Mouse (Mus musculus) erythroid progenitor cell, adult 5-6 weeks (primary cell): Measurements from ENCODE around the gene Dnah9. TPM values are rescaled to one million over a fixed set of nuclear protein-coding genes. Genes with fewer than 3 reads are reported as not detected.

Experiments
- ATAC-seq: replicated peaks from 2 replicates; pipeline ENCODE4 v1.8.0; 2016; ENCODE audit warnings: moderate number of reproducible peaks, mild to moderate bottlenecking, moderate TSS enrichment, inconsistent platforms; ENCODE audit not compliant: poor library complexity, low FRiP score, severe bottlenecking
- total RNA-seq, 2 experiments: library from RNA; stranded (forward) in 1 of 2; stranded (reverse) in 1 of 2; fragments of 150-400 nt in 1 of 2; fragments of 186-747, 209-891 nt in 1 of 2; gene quantifications; 2 replicates each; pipeline versions ENCODE4 v1.2.3 to v1.2.4; 2015 to 2017; ENCODE audit warnings: low replicate concordance in 2 of 2

The Dnah9 gene
- not detected in 2 replicates for total RNA-seq (2015; ENCODE audit: low replicate concordance)
- total RNA-seq (2017; ENCODE audit: low replicate concordance): not detected in 2 replicates

- no peak for ATAC-seq
Measured at GRCm38 (mm10) chr11:66167801-66168651, at the start of gene Dnah9. TSS of gene Dnah9 (minus strand) at chr11:66168551.

DNA sequence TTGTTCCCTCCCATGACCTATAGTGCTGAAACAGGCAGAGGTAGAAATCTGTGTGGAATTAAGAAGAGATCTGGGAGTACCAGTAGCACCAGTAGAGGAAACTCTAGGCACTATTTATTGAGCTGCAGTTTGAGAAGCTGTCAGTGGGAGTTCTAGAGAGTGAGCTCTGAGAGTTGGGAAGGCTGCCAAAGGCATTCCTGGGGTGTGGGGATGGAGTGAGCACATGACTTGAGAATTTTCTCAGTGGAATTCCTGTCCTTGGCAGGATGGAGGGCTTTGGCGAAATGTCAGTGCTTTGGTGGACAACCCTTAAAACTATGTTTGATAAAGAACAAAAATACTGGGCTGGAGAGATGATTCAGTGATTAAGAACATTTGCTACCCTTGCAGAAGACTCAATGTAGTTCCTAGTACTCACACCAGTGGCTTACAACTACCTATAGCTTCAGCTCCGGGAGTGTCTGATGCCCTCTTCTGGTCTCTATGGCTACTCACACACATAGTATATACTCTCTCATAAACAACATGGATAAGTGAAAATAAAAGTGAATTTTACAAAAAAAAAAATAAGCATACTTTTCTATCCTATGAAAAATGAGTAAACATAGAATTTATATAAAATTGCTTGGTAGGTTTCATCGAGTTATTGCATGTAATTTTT is 20.4 kb upstream of the Dnah9 start:
- no peak for ATAC-seq

- ATAC-seq: no peak
Measured at GRCm38 (mm10) chr11:66188146-66188545, 19.8 kb upstream of the Dnah9 start.

- ATAC-seq: no peak
Measured at GRCm38 (mm10) chr11:66177781-66178180, 9.4 kb upstream of the Dnah9 start.

GRCm38 (mm10) chr11:66164022-66164421 is 4.3 kb downstream of the Dnah9 start:
- ATAC-seq: no peak

- no peak for ATAC-seq
Measured at GRCm38 (mm10) chr11:66140631-66141252, 27.6 kb downstream of the Dnah9 start.

GRCm38 (mm10) chr11:66134826-66135225 is 33.5 kb downstream of the Dnah9 start:
- no peak for ATAC-seq

GRCm38 (mm10) chr11:66126150-66126549 is 42.2 kb downstream of the Dnah9 start:
- ATAC-seq: no peak

DNA sequence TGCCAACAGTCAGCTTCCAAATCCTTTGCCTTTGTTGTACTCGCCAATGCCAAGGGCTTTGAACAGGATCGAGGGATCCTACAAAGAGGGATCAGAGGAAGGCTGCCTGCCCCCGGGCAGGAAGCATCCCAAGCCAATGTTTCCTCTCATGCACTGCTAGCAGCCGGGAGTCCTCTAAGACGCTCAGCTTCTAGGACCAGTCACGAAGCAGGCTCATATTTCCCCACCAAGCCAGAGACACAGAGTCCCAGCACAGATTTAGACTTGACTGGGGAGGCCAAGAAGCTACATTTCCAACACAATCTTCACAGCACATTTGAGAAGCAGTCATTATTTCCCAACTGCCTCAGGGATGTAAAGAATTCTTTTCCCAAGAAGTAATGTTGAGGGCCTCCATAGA is 43.9 kb downstream of the Dnah9 start:
- no peak for ATAC-seq

GRCm38 (mm10) chr11:66122017-66122416 is 46.3 kb downstream of the Dnah9 start:
- no peak for ATAC-seq

DNA sequence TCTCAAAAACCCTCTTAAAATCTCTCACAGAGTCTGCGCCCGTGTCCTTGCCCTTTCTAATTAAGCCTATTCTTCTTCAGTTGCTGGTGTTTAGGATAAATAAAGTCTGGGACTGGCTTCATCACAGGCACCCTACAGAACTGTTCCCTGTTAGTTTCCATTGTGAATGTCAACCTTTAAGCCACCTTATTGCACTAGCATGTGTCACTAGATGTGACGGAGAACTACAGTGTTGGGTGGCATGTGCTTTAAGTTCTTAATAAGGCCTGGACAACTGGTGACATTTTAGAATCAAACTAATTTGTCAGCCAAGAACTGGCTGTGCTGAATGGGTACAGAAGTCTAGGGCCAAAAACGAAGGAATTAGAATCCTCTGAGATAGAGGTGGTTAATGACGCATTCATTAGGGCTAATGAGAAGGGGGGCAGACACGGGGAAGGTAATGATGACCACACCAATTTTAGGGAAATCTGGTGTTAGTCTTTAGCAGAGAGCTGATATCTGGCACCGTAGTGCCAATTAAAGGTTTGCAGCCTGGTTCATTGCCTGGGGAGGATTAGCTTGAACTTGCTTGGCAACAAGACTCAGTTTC is 84.6 kb downstream of the Dnah9 start:
- no peak for ATAC-seq

GRCm38 (mm10) chr11:66072921-66073320 is 95.4 kb downstream of the Dnah9 start:
- ATAC-seq: no peak

DNA sequence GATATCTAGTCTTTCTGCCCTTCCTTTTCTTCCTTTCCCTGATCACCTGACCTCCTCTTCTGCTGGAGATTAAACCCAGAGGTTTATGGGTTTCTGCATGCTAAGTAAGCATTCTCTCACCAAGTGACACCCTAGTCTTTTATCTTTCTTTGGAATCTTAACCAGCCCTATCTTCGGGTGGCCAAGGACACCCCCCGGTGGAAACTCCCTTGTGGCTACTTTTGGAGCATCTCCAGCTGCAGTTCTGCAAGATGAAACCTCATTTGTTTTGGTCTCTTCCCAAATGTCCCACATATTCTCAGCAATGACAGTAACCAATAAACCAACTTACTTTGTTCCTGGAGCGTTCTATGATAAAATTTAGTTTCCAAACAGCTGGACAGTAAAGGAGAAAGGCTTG is 109.4 kb downstream of the Dnah9 start:
- ATAC-seq: no peak

DNA sequence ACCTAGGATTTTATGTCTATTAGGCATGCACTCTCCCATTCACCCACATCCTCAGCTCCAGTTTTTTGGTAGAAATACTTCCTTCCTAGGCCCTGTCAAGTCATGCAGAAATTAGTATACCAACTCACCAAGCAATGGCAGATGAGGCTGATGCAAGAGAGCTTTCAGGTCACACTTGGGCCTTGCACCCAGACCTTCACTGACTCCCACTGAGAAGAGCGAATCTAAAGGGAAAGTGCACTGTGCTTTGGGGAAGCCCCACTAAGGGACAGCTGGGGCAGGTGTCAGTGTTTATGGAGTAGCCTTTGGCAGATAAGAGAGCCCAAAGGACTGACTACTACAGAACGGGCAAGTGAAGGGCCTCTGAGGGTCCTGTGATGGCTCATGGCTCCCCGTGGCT is 117.1 kb downstream of the Dnah9 start:
- no peak for ATAC-seq

GRCm38 (mm10) chr11:66049146-66049545 is 119.2 kb downstream of the Dnah9 start:
- ATAC-seq: no peak

DNA sequence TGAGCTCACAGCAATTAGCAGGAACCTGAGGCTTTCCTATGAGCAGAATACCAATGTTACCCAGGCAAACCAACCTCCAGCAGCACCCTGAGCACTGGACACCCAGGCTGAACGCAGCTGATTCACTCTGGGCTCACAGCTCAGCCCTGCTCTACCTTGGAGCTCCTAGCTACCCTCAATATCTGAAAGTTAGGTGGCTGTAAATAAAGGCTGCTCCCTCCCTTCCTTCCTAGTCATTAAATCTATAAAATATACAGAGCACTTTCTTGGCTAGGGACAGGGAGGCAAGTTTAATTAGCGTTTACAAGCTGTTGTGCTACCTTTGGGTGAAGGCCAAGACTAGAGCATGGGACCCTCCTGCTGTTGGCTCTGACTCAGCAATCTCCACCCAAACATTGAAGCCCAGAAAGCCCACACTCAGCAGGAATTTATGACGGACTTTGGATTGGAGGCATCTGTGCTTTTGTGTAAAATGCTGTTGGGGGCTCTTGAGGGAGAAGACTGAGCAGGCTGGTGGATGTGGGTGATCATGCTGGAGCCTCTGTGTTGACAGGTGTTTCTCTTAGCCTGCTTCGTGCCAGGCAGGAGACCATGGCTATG is 121.7 kb downstream of the Dnah9 start:
- ATAC-seq: no peak

DNA sequence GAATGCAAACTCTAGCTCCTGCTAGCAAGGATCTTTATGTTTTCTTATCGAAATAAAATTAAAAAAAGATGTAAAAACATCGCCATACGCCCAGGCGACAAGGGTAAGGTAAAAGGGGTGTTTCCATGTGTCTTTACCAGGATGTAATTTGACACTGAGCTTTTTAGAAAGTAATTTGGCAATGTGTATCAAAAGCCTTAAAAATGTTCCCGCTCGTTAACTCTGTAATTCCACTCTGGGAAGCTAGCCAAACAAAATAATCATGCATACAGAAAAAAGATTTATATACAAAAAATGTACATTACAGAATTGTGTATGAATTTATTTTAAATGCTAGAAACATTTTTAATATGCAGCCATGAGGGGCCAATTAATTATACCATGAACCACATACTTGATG is 124.7 kb downstream of the Dnah9 start:
- ATAC-seq: no peak

GRCm38 (mm10) chr11:66042531-66042930 is 125.8 kb downstream of the Dnah9 start:
- ATAC-seq: no peak

DNA sequence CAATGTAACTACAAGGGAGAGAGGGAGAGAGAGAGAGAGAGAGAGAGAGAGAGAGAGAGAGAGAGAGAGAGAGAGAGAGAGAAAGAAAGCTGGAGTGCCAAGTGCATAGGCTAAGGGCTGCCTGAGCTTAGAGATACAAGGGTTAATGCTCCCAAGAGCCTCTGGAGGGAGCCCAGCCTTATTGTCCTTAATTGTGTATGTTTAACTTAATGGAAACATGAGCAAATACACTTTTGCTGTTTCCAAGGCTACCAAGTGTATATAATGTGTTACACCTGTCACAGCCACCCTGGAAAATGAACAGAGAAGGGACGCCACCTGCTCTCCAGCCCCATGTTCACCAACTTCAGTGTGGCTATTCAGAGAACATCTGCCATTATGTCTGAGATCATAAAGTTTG is 142.6 kb downstream of the Dnah9 start:
- ATAC-seq: no peak

DNA sequence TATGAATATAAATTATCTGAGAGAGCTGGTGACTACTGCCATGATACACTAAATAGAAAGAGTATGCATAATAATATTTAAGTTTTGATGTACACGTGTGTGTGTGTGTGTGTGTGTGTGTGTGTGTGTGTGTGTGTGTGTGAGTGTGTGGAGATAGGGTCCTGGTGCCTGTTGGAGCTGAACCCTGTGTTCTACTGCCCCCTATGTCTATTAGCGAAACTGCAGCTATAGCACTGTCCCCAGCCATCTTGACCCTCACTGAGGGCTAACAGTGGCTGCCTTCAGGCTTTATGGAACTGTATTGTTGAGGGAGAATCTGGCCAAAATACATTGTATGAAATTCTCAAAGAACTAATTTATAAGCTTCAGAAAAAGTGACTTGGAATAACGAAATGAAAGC is 192.5 kb downstream of the Dnah9 start:
- no peak for ATAC-seq
